Comparison of ENCODE assay signal across 8 mouse cellular contexts in the genomic region with DNA sequence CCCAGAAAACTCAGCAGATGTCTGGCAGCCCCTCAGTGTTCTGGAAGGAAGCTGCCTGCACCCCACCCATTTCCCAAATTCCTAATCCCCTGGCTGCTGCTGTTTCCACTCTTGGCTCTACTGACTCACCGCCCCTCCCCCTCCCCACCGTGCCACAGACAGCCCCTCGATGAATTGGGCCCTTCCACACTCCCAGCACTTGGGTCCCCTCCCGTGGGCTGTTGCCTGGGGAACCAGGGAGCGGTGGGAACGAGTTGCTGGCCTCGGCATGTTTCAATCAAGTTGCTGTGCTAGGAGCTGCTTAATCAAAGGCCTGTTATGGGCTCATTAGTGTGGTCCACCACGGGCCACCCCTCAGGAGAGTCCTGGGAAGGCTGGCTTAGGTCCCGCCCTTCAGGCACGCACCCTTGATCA. TPM values are rescaled to one million over a fixed set of nuclear protein-coding genes. Genes with fewer than 3 reads are reported as not detected.
DNase-seq lines count a peak whose midpoint lies in the region; ATAC-seq and TF ChIP-seq lines count a peak whose summit lies in the region.

No protein-coding gene starts in this region.

- TF ChIP-seq EP300 in heart, postnatal 0 days (IDR thresholded peaks at IDR 0.05; ENCODE audit: low read depth) = 0 out of 2 replicates have a peak, but pooled peaks have one; percentile 25

- H3K27me3 ChIP-seq in heart, postnatal 0 days (ENCODE audit: control insufficient read depth, insufficient read depth, low read length) = no peaks in the 10 kb centered on the region
- no peaks in the 10 kb centered on the region for H3K27me3 ChIP-seq in neural tube, embryonic 14.5 days (ENCODE audit: control insufficient read depth, insufficient read depth, low read length)

- TF ChIP-seq CTCF in heart, postnatal 0 days (IDR thresholded peaks at IDR 0.05; ENCODE audit: low read depth) = no peak

- no peak overlapping the region for H3K9ac ChIP-seq in heart, postnatal 0 days (replicated peaks; ENCODE audit: low read depth, low read length)
- H3K9ac ChIP-seq in neural tube, embryonic 14.5 days (replicated peaks; ENCODE audit: low read depth, low read length) = no peak overlapping the region

- H3K27ac ChIP-seq in heart, postnatal 0 days (ENCODE audit: low read depth) = no peak overlapping the region; the same call in 1 of the 2 replicates
- peak overlapping the region; percentile 17; the same call in 1 of the 2 replicates for H3K27ac ChIP-seq in neural tube, embryonic 14.5 days (ENCODE audit: low read depth, low read length)

- H3K36me3 ChIP-seq in heart, postnatal 0 days (replicated peaks; ENCODE audit: control insufficient read depth, insufficient read depth, low read length) = peaks cover 26% of the 10 kb centered on the region
- peaks cover 24% of the 10 kb centered on the region for H3K36me3 ChIP-seq in neural tube, embryonic 14.5 days (ENCODE audit: control insufficient read depth, insufficient read depth, low read length)

- H3K9me3 ChIP-seq in heart, postnatal 0 days (replicated peaks; ENCODE audit: control insufficient read depth, low read length) = no peaks in the 10 kb centered on the region
- no peaks in the 10 kb centered on the region for H3K9me3 ChIP-seq in neural tube, embryonic 14.5 days (ENCODE audit: control insufficient read depth, low read length)

- no peak for ATAC-seq in heart, postnatal 0 days (ENCODE audit: insufficient read depth, low read depth)
- no peak for ATAC-seq in neural tube, embryonic 14.5 days (ENCODE audit: low read depth)
- ATAC-seq in erythroblast, adult 5-6 weeks (replicated peaks; ENCODE audit: low FRiP score, poor library complexity, severe bottlenecking) = no peak

- H3K4me1 ChIP-seq in heart, postnatal 0 days (ENCODE audit: control insufficient read depth, insufficient read depth) = peaks cover 42% of the 10 kb centered on the region
- H3K4me1 ChIP-seq in neural tube, embryonic 14.5 days (ENCODE audit: control insufficient read depth, insufficient read depth, low read length) = 0 out of 2 replicates have a peak, but pooled peaks cover 4% of the 10 kb centered on the region

- DNase-seq in gastrocnemius, postnatal 25 days = peak; percentile 62
- no peak for DNase-seq in gastrocnemius, postnatal 4 days (ENCODE audit: low spot score in 2 of 2)
- DNase-seq in lung, postnatal 36 days = peak; percentile 69
- no peak for DNase-seq in lung, postnatal 14 days
- DNase-seq in heart, postnatal 0 days (ENCODE audit: low spot score) = no peak
- DNase-seq in T-cell, adult 2 months (ENCODE audit: low spot score) = no peak

- no peak overlapping the region for H3K4me2 ChIP-seq in heart, postnatal 0 days (ENCODE audit: low read depth, low read length)
- no peak overlapping the region for H3K4me2 ChIP-seq in neural tube, embryonic 14.5 days (ENCODE audit: low read depth, low read length)

- WGBS in heart, postnatal 0 days = 57% methylated on average over 10 of the region's 10 CpGs
- 28% methylated on average over 10 of the region's 10 CpGs for WGBS in neural tube, embryonic 14.5 days

- no peak overlapping the region for H3K4me3 ChIP-seq in heart, postnatal 0 days (ENCODE audit: low read depth, low read length)
- no peak overlapping the region for H3K4me3 ChIP-seq in neural tube, embryonic 14.5 days (ENCODE audit: low read depth, low read length)

RNA-seq across cellular contexts. Expression of a gene that starts 24.1 kb away (rescaled TPM):
- total RNA-seq in gastrocnemius, postnatal 25 days (2021) = 10 to 100 TPM; 19.1 to 20.6 TPM
- 10 to 100 TPM; 40.4 to 41.4 TPM for total RNA-seq in gastrocnemius, postnatal 4 days (2021)
- 35.9 and 48.3 TPM in 2 replicates for total RNA-seq in heart, postnatal 0 days (2014; rRNA removed; ENCODE audit: low replicate concordance)
- 14.3 and 14.6 TPM in 2 replicates for polyA plus RNA-seq in heart, postnatal 0 days (2015; fragmentation: Nextera tagmentation; extraction: Ambion mirVana)
- 32.2 and 37.5 TPM in 2 replicates for polyA plus RNA-seq in neural tube, embryonic 14.5 days (2014; fragmentation: Nextera tagmentation; extraction: Ambion mirVana)
- total RNA-seq in erythroblast, adult 5-6 weeks (2015; ENCODE audit: low replicate concordance) = 5.4 and 6.1 TPM in 2 replicates
- 2.0 and 6.4 TPM in 2 replicates for total RNA-seq in erythroblast, adult 5-6 weeks (2017; ENCODE audit: low replicate concordance)

Comparison
In these comparisons a context has a peak if more than half of its experiments do, and no peak if none do; other contexts are left out.
1. DNase-seq: peak in gastrocnemius, postnatal 25 days (single experiment) and lung, postnatal 36 days (single experiment); none in gastrocnemius, postnatal 4 days (0 of 2), lung, postnatal 14 days (single experiment), heart, postnatal 0 days (single experiment) and T-cell, adult 2 months (single experiment).